Mouse (Mus musculus): ENCODE measurements around the gene Pacsin2. TPM values are rescaled to one million over a fixed set of nuclear protein-coding genes. Genes with fewer than 3 reads are reported as not detected.

The Pacsin2 gene
- polyA plus RNA-seq, 1 experiment = 47.6 TPM

GRCm38 (mm10) chr15:83451621-83452210 is 12.7 kb downstream of the Pacsin2 start:
- Histone ChIP-seq H3K4me1 (ENCODE audit: control insufficient read depth, insufficient read depth, low read length) (peaks cover 16% of the 10 kb centered on the region), H3K27ac (ENCODE audit: control insufficient read depth, insufficient read depth, low read depth, low read length, poor library complexity) (no peak overlapping the region), H3K4me3 (replicated peaks; ENCODE audit: control insufficient read depth, low read depth, low read length) (no peak overlapping the region)
- 37% methylated on average over 7 of the region's 7 CpGs for WGBS
- TF ChIP-seq POLR2A (IDR thresholded peaks at IDR 0.05; ENCODE audit: borderline replicate concordance, control insufficient read depth, low read depth, low read length) (no peak), CTCF (IDR thresholded peaks at IDR 0.05; ENCODE audit: control insufficient read depth, insufficient read depth, low read length) (no peak)

- no peak for TF ChIP-seq POLR2A (IDR thresholded peaks at IDR 0.05; ENCODE audit: borderline replicate concordance, control insufficient read depth, low read depth, low read length)
- TF ChIP-seq CTCF (IDR thresholded peaks at IDR 0.05; ENCODE audit: control insufficient read depth, insufficient read depth, low read length) = no peak
- Histone ChIP-seq H3K4me3 (replicated peaks; ENCODE audit: control insufficient read depth, low read depth, low read length) (no peak overlapping the region), H3K27ac (ENCODE audit: control insufficient read depth, insufficient read depth, low read depth, low read length, poor library complexity) (no peak overlapping the region), H3K4me1 (ENCODE audit: control insufficient read depth, insufficient read depth, low read length) (peaks cover 16% of the 10 kb centered on the region)
- 72% methylated on average over 2 of the region's 2 CpGs for WGBS
These were observed 14.4 kb downstream of the Pacsin2 start for GRCm38 (mm10) chr15:83450007-83450406.

- TF ChIP-seq POLR2A (IDR thresholded peaks at IDR 0.05; ENCODE audit: borderline replicate concordance, control insufficient read depth, low read depth, low read length) = no peak
- no peak for TF ChIP-seq CTCF (IDR thresholded peaks at IDR 0.05; ENCODE audit: control insufficient read depth, insufficient read depth, low read length)
- 63% methylated on average over 5 of the region's 5 CpGs for WGBS
- Histone ChIP-seq H3K4me1 (ENCODE audit: control insufficient read depth, insufficient read depth, low read length) (peaks cover 17% of the 10 kb centered on the region), H3K4me3 (replicated peaks; ENCODE audit: control insufficient read depth, low read depth, low read length) (no peak overlapping the region), H3K27ac (ENCODE audit: control insufficient read depth, insufficient read depth, low read depth, low read length, poor library complexity) (no peak overlapping the region)
These were observed 15.8 kb downstream of the Pacsin2 start for GRCm38 (mm10) chr15:83448646-83449045.

GRCm38 (mm10) chr15:83447791-83448544 is 16.4 kb downstream of the Pacsin2 start:
- H3K4me1 ChIP-seq (ENCODE audit: control insufficient read depth, insufficient read depth, low read length) = peaks cover 20% of the 10 kb centered on the region
- whole genome bisulfite sequencing = 45% methylated on average over 10 of the region's 10 CpGs
- no peak overlapping the region for H3K4me3 ChIP-seq (replicated peaks; ENCODE audit: control insufficient read depth, low read depth, low read length)
- TF ChIP-seq POLR2A (IDR thresholded peaks at IDR 0.05; ENCODE audit: borderline replicate concordance, control insufficient read depth, low read depth, low read length) = no peak
- no peak for TF ChIP-seq CTCF (IDR thresholded peaks at IDR 0.05; ENCODE audit: control insufficient read depth, insufficient read depth, low read length)
- H3K27ac ChIP-seq (ENCODE audit: control insufficient read depth, insufficient read depth, low read depth, low read length, poor library complexity) = peak overlapping the region; percentile 45; the same call in 1 of the 2 replicates

- Histone ChIP-seq H3K4me1 (ENCODE audit: control insufficient read depth, insufficient read depth, low read length) (peaks cover 22% of the 10 kb centered on the region), H3K27ac (ENCODE audit: control insufficient read depth, insufficient read depth, low read depth, low read length, poor library complexity) (no peak overlapping the region), H3K4me3 (replicated peaks; ENCODE audit: control insufficient read depth, low read depth, low read length) (no peak overlapping the region)
- WGBS = 91% methylated on average over 2 of the region's 2 CpGs
- TF ChIP-seq POLR2A (IDR thresholded peaks at IDR 0.05; ENCODE audit: borderline replicate concordance, control insufficient read depth, low read depth, low read length) = no peak
- no peak for TF ChIP-seq CTCF (IDR thresholded peaks at IDR 0.05; ENCODE audit: control insufficient read depth, insufficient read depth, low read length)
These were observed 18.5 kb downstream of the Pacsin2 start for GRCm38 (mm10) chr15:83445908-83446307.

- no peak for TF ChIP-seq POLR2A (IDR thresholded peaks at IDR 0.05; ENCODE audit: borderline replicate concordance, control insufficient read depth, low read depth, low read length)
- TF ChIP-seq CTCF (IDR thresholded peaks at IDR 0.05; ENCODE audit: control insufficient read depth, insufficient read depth, low read length) = no peak
- no peak overlapping the region for H3K4me3 ChIP-seq (replicated peaks; ENCODE audit: control insufficient read depth, low read depth, low read length)
- H3K27ac ChIP-seq (ENCODE audit: control insufficient read depth, insufficient read depth, low read depth, low read length, poor library complexity) = no peak overlapping the region
- 91% methylated on average over 5 of the region's 5 CpGs for WGBS
- peaks cover 25% of the 10 kb centered on the region for H3K4me1 ChIP-seq (ENCODE audit: control insufficient read depth, insufficient read depth, low read length)
These were observed 19.0 kb downstream of the Pacsin2 start for GRCm38 (mm10) chr15:83445383-83445782.

- TF ChIP-seq CTCF (IDR thresholded peaks at IDR 0.05; ENCODE audit: control insufficient read depth, insufficient read depth, low read length) (no peak), POLR2A (IDR thresholded peaks at IDR 0.05; ENCODE audit: borderline replicate concordance, control insufficient read depth, low read depth, low read length) (no peak)
- WGBS = 86% methylated on average over 6 of the region's 6 CpGs
- H3K27ac ChIP-seq (ENCODE audit: control insufficient read depth, insufficient read depth, low read depth, low read length, poor library complexity) = no peak overlapping the region
- peaks cover 23% of the 10 kb centered on the region for H3K4me1 ChIP-seq (ENCODE audit: control insufficient read depth, insufficient read depth, low read length)
- H3K4me3 ChIP-seq (replicated peaks; ENCODE audit: control insufficient read depth, low read depth, low read length) = no peak overlapping the region
These were observed 20.0 kb downstream of the Pacsin2 start for GRCm38 (mm10) chr15:83444425-83444824.

GRCm38 (mm10) chr15:83442495-83443037 is 21.8 kb downstream of the Pacsin2 start:
- H3K27ac ChIP-seq (ENCODE audit: control insufficient read depth, insufficient read depth, low read depth, low read length, poor library complexity) = peak overlapping the region; percentile 86
- no peak overlapping the region for H3K4me3 ChIP-seq (replicated peaks; ENCODE audit: control insufficient read depth, low read depth, low read length)
- 39% methylated on average over 4 of the region's 4 CpGs for WGBS
- TF ChIP-seq CTCF (IDR thresholded peaks at IDR 0.05; ENCODE audit: control insufficient read depth, insufficient read depth, low read length) = no peak
- TF ChIP-seq POLR2A (IDR thresholded peaks at IDR 0.05; ENCODE audit: borderline replicate concordance, control insufficient read depth, low read depth, low read length) = no peak
- H3K4me1 ChIP-seq (ENCODE audit: control insufficient read depth, insufficient read depth, low read length) = peaks cover 17% of the 10 kb centered on the region

All from bone marrow, adult 2 months (tissue).